Mouse (Mus musculus) mesoderm, embryonic 11.5 days (tissue): ENCODE measurements around the gene Lgmn.

Experiments used
- DNase-seq: peaks from one replicate; pipeline ENCODE4 v3.0.0-alpha.2; 2012; ENCODE audit warnings: low read depth, low spot score

Gene Lgmn

DNA sequence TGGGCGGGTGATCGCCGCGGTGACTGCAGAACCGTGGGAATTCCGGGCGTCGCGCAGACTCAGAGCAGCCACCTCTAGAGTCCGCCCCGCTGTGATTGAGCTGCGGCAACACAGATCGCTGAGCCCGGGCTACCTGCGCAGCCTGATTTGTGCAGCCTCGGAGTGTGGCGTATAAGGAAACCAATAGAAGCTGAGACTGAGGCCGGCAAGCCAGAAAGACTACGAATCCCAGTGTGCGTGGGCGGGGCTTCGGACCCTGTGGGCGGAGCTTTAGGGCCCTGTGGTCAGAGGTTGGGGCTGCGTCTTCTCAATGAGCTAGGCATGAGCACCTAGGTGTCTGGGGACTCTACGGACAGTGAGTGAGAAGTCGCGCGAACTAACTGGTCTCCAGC lies at the start of gene Lgmn:
Lgmn (minus strand) TSS at position 182 of the 392 bp plus-strand sequence.
- peak; percentile 97 for DNase-seq

DNA sequence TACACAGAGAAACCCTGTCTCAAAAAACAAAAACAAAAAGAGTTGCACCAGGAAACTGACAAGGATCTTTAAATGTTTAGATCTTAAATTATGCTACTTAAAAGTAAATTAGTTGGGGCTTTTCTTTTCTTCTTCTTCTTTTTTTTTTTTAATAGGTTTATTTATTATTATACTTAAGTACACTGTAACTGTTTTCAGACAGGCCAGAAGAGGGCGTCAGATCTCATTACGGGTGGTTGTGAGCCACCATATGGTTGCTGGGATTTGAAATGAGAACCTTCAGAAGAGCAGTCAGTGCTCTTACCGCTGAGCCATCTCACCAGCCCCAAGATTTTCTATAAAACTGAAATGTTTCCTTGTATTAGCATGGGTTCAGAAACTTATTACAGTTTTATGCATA lies 45.3 kb upstream of the Lgmn start:
- DNase-seq = no peak

DNA sequence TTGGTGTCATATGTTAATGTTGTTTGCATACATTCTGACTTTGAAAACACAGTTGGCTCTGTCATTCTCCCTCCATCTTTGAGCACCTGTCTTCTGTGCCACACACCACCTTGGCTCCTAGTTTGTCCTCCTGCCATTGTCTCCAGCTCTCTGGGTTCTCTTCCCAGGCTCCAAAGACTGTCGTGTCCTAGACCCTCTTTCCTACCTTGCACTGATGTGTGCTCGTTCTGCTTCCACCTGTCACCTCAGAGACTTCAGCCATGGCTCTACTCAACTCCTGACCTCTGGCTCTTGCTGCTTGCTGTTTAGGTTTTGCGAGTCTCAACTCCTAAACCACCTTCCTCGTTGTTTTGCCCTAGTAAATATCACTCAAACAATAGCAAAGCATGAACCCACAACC lies 40.9 kb upstream of the Lgmn start:
- DNase-seq = no peak

DNA sequence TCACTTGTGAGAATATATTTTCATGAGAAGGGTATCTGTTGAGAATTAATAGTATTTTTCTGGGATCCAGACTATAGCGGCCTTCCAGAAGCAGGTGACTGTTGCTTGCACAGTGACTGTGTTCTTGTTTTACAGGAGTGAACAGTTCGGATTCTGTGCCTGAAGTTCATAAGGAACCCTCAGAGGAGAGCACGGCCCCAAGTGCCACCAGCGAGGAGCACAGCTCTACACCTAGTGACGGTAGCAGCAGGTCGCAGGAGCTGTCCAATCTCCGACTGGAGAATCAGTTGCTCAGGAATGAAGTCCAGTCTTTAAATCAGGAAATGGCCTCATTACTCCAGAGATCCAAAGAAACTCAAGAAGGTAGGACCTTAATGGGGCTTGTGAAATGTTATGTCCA lies 34.8 kb upstream of the Lgmn start:
- DNase-seq = no peak

GRCm38 (mm10) chr12:102468894-102469764 lies 29.5 kb upstream of the Lgmn start, which contains the start of gene Golga5:
Golga5 (plus strand) TSS chr12:102469135.
- peak; percentile 98 for DNase-seq

GRCm38 (mm10) chr12:102468136-102468535 lies 28.5 kb upstream of the Lgmn start:
- DNase-seq = no peak

- DNase-seq = no peak
Measured at GRCm38 (mm10) chr12:102464650-102465049, 25.0 kb upstream of the Lgmn start.

DNA sequence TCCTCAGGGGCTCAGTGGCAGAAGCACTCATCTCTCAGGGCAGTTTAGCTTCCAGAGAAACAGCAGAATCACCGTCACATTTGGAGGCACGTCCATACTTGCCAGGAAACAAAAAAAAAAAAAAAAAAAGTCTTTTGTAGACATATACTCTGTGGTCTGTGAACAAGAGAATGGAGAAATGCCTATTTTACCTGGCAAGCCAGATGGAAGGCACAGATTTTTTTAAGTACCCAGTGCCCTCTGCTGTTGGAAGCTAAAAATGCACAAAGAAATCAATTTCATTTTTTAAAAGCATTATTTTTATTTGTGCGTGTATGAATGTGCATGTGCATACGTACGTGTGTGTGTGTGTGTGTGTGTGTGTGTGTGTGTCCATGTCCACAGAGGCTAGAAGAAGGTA lies 21.6 kb upstream of the Lgmn start:
- DNase-seq = no peak

GRCm38 (mm10) chr12:102460014-102460413 lies 20.4 kb upstream of the Lgmn start:
- DNase-seq = no peak

- no peak for DNase-seq
Measured at GRCm38 (mm10) chr12:102456467-102457193, 17.0 kb upstream of the Lgmn start.

DNA sequence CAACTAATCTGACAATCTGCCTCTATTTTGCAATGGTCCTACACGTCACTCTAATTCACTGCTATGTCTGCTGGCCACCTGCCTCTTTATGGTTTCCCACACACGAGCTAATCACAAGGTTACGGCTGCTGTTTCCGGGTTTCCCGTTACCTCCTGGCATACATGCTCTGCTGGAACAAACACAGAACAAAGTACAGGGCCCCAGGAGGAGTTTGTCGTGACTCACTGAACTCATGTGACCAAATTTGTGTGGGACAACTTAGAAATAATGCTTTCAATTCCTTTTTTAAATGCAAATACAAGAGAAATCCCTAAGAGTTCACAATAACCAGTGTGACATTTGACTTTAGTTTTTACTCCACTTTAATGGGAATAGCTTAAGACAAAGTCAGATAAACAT lies 14.0 kb upstream of the Lgmn start:
- no peak for DNase-seq

GRCm38 (mm10) chr12:102451126-102451851 lies 11.7 kb upstream of the Lgmn start:
- DNase-seq = no peak

DNA sequence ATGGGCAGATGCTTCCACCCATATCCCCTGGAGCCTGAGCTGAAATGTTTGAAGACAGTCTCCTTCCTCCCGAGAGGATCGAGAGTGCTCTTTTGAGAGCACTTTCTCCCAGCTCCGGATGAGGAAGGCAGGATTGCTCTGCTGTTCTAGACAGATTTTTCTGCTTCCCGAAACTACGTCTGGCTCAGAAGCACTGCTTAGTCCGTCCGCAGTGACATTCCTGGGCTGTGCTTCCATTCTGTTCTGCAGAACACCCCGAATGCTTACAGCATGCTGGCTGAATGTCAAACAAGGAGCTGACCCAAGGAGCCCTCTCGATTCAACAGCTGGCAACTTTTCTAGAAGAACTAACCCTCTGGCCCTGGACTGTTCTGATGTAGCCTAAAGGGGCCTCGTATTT lies 10.8 kb upstream of the Lgmn start:
- DNase-seq = no peak

GRCm38 (mm10) chr12:102445436-102445835 lies 5.8 kb upstream of the Lgmn start:
- DNase-seq = no peak

- DNase-seq = no peak
Measured at GRCm38 (mm10) chr12:102443676-102444075, 4.1 kb upstream of the Lgmn start.

DNA sequence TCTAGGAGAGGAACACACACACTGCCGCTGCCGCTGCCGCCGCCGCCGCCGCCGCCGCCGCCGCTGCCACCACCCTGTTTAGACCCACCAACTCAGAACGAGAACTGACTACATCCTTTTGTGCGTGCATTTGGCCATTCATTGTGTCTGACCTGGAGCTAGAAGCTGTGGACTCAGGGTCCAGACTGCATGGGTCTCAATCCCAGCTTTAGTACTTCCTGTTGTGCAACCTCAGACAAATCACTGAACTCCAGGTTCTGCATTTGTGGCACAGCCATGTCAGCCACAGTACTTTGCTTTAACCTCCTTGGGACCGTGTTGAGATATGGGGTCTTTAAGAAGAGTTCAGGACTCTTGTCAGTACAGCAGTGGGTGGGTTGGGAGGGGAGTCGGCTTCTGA lies 3.0 kb upstream of the Lgmn start:
- DNase-seq = no peak

GRCm38 (mm10) chr12:102441141-102441540 lies 1.5 kb upstream of the Lgmn start:
- DNase-seq = no peak

DNA sequence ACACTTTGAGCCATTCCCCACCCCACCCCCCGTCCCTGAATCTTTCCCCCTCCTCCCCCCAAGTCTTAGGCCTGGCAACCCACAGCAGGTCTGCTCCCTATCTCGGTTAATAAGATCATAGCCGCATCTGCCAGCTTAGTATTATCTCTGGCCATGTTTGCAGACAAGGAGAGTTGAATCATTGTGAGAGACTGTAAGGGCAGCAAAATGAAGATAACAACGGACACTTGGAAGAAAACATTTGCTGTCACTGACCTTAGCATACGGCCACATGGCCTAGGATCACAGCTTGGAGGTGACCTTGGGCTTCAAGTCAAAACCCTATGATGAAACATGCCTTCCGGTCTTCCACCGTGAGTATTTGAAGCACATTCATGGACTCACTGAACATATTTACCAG lies 938 bp upstream of the Lgmn start:
- no peak for DNase-seq

GRCm38 (mm10) chr12:102438983-102439631 lies 506 bp downstream of the Lgmn start:
- no peak for DNase-seq

DNA sequence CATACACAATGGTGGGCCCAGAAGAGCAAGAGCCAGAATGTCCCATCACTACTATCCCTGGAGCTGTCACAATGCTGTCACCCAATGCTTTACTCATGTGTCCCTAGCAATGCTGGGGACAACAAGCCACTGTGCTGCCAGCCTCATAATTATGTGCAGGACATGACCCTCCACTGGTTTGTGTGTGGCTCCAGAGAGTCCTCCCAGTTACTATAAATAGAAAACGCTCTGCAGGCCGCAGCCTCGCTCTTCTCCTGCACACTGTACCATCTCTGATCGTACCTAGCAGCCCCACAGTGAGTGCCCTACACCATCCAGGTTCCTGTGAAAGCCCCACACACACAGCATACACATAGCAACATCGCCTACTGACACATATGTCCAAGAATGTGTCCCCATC lies 1.7 kb downstream of the Lgmn start:
- no peak for DNase-seq

- DNase-seq = no peak
Measured at GRCm38 (mm10) chr12:102436939-102437526, 2.6 kb downstream of the Lgmn start.
